Mouse (Mus musculus) brown adipose tissue, adult 24 weeks (tissue): Measurements from ENCODE around the gene Lst1. TPM values are rescaled to one million over a fixed set of nuclear protein-coding genes. Genes with fewer than 3 reads are reported as not detected.

ENCODE experiments used
- H3K27ac ChIP-seq: fragments of 200-500 bp; replicated peaks from 2 replicates; pipeline ENCODE4 v1.5.1; 2012; ENCODE audit warnings: low read depth, mild to moderate bottlenecking, low read length
- H3K4me1 ChIP-seq: fragments of 200-500 bp; 2 replicates; pipeline ENCODE4 v1.6.1; 2012; ENCODE audit warnings: low read length, mixed read lengths; ENCODE audit not compliant: control insufficient read depth, insufficient read depth, insufficient read length
- H3K4me3 ChIP-seq: fragments of 200-500 bp; 2 replicates; pipeline ENCODE4 v1.5.1; 2012; ENCODE audit warnings: low read depth, mild to moderate bottlenecking, low read length, moderate library complexity; ENCODE audit not compliant: insufficient read depth
- polyA plus RNA-seq: library from polyadenylated mRNA; stranded (reverse); fragments of >200 nt; gene quantifications from 2 replicates; pipeline ENCODE4 v1.2.4, GENCODE M21; 2012; ENCODE audit not compliant: missing spikeins, insufficient read depth, insufficient read length

The Lst1 gene
- polyA plus RNA-seq, 1 experiment, result 12.2 TPM

DNA sequence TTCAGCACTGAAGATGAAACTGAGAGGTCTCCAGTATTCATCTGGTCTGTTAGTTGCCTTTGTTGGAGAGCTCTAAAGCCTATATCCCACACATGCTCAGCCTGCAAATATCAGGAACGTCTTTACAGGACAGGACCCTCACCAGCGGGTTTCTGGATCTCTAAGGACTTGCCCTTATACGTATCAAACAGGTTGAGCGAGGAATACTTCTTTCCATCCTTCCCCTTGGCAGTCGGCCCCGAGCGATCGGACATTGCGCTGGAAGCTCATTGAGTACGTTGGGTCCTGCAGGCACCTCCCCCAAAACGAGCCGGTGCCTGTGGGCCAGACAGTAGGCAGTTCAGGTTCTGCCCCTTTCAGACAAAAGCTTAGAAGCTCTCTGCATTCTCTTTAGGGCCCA is 25.5 kb downstream of the Lst1 start:
- Histone ChIP-seq H3K27ac (no peak overlapping the region), H3K4me1 (peaks cover 13% of the 10 kb centered on the region), H3K4me3 (peak overlapping the region; percentile 27)

DNA sequence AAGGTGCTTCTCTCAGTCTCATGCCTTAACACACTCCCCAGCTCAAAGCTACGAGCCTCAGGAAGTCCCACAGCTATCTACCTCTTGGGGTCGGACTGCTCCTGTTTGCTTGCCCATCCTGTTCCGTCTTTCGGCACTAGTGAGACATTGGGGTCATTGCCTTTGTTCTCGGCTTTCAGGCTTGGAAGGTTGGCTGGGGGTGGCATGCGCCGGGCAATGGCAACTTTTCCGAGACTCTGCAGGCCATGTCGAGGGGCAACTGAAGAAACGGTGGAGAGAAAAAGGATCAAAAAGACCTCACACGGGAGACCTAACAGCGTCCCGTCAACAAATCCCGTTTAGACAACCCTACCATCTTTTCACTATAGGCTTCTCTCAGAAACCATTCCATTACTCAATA is 26.1 kb downstream of the Lst1 start:
- H3K4me1 ChIP-seq, result peaks cover 13% of the 10 kb centered on the region
- H3K4me3 ChIP-seq, result no peak overlapping the region
- H3K27ac ChIP-seq, result no peak overlapping the region

DNA sequence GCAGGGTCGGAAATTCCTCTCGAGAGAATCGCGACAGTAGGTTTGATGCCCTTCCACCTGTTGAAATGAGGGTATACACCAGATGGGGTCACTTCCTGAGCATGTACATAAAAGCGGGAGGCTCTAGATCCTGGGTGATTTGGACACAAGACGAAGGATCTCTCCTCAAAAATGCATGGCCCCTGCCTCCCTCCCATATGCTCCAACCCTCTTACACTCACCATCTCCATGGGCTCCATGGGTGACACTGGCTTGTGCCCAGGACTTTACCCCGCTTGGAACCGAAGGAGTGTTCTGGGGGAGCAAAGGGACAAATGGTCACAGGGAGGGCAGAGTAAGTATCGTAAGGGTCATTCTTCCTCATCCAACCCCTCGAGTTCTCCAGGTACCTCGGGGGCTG is 26.8 kb downstream of the Lst1 start:
- Histone ChIP-seq H3K4me3 (no peak overlapping the region), H3K4me1 (peaks cover 13% of the 10 kb centered on the region), H3K27ac (no peak overlapping the region)

DNA sequence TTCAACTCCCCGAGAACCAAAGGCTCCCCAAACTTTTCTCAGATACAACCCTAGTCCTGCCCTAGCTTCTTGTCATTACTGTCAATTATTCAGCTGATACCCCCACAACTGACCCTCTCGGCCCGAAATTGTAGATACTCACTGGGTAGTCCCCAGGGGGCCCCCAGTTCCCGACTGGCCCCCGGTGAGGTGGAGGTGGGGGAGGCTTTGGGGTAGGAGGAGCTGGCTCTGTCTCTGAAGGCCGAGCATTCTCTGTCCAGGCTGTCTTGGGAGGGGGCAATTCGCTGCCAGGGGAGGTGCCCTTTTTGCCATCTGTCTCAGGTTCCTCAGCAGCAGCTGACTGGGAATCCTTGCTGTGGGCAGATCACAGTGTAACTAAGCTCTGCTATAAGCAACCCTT is 28.6 kb downstream of the Lst1 start:
- peaks cover 10% of the 10 kb centered on the region for H3K4me1 ChIP-seq
- H3K27ac ChIP-seq, result no peak overlapping the region
- no peak overlapping the region for H3K4me3 ChIP-seq

DNA sequence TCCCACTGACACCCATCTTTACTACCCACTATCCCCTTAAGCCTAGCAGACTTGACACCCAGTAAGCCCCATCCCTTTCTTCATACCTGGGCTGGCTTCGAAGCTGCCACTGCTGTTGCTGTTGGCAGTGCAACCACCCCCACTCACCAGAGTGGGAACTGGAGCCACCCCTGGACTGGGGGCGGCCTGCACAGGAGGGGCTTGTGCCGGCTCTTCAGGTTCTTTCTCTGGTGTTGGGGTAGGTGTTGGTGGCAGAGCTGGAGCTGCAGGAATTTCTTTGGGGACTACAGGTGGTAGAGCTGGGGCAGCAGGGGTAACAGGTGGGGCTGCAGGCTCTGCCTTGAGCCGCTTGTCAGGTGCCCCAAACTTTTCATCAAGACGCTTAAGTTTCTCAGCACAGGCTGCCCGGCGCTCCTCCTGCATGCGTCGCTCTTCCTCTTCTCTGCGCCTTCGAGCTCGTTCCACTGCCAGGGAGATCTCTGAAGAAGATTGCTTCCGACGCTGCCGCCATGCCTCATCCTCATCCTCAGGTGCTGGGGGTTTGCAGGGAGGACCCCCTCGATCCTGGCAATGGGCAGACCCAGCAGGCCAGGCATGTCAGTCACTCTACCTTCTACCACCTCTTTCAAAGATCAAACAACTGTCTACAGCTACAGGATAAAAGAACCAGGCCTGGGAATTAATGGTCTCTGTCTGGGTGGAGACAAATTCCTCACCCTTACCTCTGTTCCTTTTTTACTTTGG is 29.2 kb downstream of the Lst1 start:
- Histone ChIP-seq H3K4me1 (peaks cover 10% of the 10 kb centered on the region), H3K4me3 (no peak overlapping the region), H3K27ac (no peak overlapping the region)

- peaks cover 6% of the 10 kb centered on the region for H3K4me1 ChIP-seq
- H3K27ac ChIP-seq, result no peak overlapping the region
- H3K4me3 ChIP-seq, result no peak overlapping the region
Measured at GRCm38 (mm10) chr17:35157661-35158175, 30.5 kb downstream of the Lst1 start.

GRCm38 (mm10) chr17:35157254-35157653 is 31.0 kb downstream of the Lst1 start:
- Histone ChIP-seq H3K27ac (no peak overlapping the region), H3K4me3 (no peak overlapping the region), H3K4me1 (0 out of 2 replicates have a peak, but pooled peaks cover 3% of the 10 kb centered on the region)

DNA sequence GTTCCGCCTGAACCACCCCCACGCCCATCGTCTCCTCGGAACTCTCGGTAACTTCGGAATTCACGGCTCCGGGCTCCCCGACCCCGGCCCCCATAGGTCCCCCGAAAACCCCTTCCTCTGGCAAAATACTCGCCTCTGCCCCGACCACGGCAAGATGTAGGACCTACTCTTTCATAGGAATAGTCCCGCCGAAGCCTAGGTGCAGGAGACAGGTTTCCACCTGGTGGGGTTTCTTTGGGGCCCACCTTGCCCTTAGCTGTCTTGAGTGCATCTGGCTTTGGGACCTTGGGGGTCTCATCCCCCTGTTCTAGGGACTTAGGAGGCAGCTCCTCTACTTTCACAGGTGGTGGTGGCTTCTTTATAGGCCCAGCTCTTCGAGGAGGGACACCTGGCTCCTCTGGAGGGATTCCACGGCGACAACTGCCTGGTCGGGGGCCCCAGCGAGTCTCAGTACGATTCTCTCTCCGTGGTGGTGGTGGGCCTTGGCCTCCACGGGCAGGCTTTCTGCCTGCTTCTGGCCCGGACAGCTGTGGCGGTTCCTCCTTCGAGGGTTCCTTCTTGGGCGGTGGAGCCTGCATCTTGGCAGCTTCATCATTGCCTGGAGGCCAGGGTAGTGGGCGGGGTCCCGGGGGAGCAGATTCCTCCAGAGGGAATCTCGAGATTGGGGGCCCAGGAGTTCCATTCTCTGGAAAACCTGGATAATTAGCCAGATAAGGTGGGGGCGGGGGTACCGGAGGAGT is 31.6 kb downstream of the Lst1 start:
- no peaks in the 10 kb centered on the region for H3K4me1 ChIP-seq
- no peak overlapping the region for H3K27ac ChIP-seq
- no peak overlapping the region for H3K4me3 ChIP-seq

DNA sequence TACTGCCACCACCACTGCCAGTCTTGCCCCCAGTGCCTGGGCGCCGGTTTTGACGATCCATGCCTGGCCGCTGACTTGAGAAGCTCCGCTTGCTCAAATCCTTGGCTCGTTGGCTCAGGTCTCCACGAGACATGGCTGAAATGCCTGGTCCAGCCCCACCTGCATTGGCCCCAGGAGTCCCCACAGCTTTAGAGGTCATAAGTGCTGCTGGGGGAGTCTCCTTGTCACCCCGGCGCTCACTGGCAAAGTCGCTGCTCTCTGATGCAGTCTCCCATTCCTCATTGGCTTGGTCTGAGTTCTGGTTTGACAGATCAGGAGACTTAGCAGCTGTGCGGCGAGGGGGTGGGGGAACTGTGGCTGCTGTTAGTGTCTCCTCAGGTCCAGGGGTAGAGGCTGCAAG is 32.8 kb downstream of the Lst1 start:
- H3K4me3 ChIP-seq, result no peak overlapping the region
- H3K4me1 ChIP-seq, result no peaks in the 10 kb centered on the region

DNA sequence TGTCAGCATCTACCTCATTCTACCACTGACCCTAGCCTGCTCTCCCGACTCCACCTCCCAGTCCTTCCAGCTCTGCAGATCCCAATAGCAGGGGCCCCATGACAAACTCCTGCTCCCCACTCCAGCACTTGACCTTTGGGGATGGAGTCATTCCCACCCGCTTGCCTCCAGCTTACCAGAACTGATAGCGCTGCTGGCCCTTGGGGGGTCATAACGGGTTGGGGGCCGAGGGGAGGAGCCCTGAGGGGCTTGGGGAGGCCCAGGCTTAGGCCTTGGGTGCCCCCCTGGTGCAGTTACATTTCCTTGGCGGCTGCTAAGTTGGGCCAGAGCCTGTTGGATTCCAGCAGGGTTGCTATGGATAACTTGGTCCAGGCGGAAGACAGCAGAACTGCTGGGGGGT is 33.6 kb downstream of the Lst1 start:
- Histone ChIP-seq H3K27ac (no peak overlapping the region), H3K4me1 (no peaks in the 10 kb centered on the region), H3K4me3 (no peak overlapping the region)

More for the DNA sequence above, 32.8 kb downstream of the Lst1 start:
- H3K27ac ChIP-seq, result no peak overlapping the region

DNA sequence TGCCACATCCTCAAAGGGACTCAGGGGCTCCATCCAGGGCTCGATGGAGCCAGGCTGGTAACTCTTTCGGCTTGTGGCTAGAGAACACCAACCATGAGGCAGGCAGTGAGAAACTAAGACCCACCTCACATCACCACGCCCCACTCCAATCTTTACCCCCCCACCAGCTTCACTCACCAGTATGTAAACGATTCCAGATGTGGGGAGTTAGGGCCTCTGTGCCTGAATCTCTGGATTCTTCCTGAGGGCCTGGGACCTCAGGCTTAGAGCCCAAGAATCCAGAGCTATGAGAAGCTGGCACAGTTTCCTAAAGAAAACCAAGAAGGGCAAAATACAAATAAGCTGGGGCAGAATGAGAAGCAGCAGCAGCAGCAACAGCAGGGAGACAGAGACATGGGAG is 34.3 kb downstream of the Lst1 start:
- Histone ChIP-seq H3K27ac (no peak overlapping the region), H3K4me1 (no peaks in the 10 kb centered on the region), H3K4me3 (no peak overlapping the region)

GRCm38 (mm10) chr17:35153077-35153476 is 35.2 kb downstream of the Lst1 start:
- Histone ChIP-seq H3K4me1 (no peaks in the 10 kb centered on the region), H3K27ac (no peak overlapping the region), H3K4me3 (no peak overlapping the region)

DNA sequence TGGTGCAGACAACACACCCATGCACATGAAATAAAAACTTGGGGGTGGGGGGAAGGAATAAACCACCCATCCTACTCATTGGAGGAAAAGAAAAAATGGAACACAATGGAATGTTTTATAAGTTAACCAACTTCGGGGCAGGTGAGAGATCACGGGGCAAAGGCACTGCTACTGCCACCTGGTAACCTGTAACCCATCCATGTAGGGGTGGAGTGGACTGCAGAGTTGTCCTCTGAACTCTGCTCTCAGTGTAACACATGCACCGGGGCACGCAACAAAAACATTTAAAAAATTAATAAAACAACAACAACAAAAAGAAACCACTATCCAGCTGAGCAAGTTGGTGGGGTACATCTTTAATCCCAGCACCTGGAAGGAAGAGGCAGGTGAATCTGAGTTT is 36.1 kb downstream of the Lst1 start:
- Histone ChIP-seq H3K4me3 (no peak overlapping the region), H3K27ac (no peak overlapping the region), H3K4me1 (no peaks in the 10 kb centered on the region)

- Histone ChIP-seq H3K4me1 (no peaks in the 10 kb centered on the region), H3K27ac (no peak overlapping the region), H3K4me3 (no peak overlapping the region)
Measured at GRCm38 (mm10) chr17:35147922-35148639, 40.2 kb downstream of the Lst1 start.

GRCm38 (mm10) chr17:35147348-35147747 is 40.9 kb downstream of the Lst1 start:
- H3K4me1 ChIP-seq, result no peaks in the 10 kb centered on the region

More at GRCm38 (mm10) chr17:35147348-35147747, 40.9 kb downstream of the Lst1 start:
- no peak overlapping the region for H3K27ac ChIP-seq
- H3K4me3 ChIP-seq, result no peak overlapping the region
